Mouse (Mus musculus): ENCODE results near the gene Capn7. TPM values are rescaled to one million over a fixed set of nuclear protein-coding genes. Genes with fewer than 3 reads are reported as not detected.

The Capn7 gene
- polyA plus RNA-seq, 1 experiment from 2014 or later: 29.4 TPM

Other genes with a start within 250 kb of the Capn7 start
- gene Smim4, start 207.7 kb upstream of the Capn7 start, polyA plus RNA-seq (2016; fragmentation: Nextera tagmentation; extraction: Ambion mirVana): 67.8 and 74.2 TPM in 2 replicates
- gene Nt5dc2, start 205.6 kb upstream of the Capn7 start, polyA plus RNA-seq (2016; fragmentation: Nextera tagmentation; extraction: Ambion mirVana): 610 and 619 TPM in 2 replicates
- gene Stab1, start 168.0 kb upstream of the Capn7 start, polyA plus RNA-seq (2016; fragmentation: Nextera tagmentation; extraction: Ambion mirVana): 23.0 and 25.7 TPM in 2 replicates
- 1.5 and 4.3 TPM in 2 replicates for gene Tnnc1, start 128.3 kb upstream of the Capn7 start, polyA plus RNA-seq (2016; fragmentation: Nextera tagmentation; extraction: Ambion mirVana)
- gene Nisch, start 119.7 kb upstream of the Capn7 start, polyA plus RNA-seq (2016; fragmentation: Nextera tagmentation; extraction: Ambion mirVana): 432 and 459 TPM in 2 replicates
- gene Sema3g, start 118.8 kb upstream of the Capn7 start, polyA plus RNA-seq (2016; fragmentation: Nextera tagmentation; extraction: Ambion mirVana): 0.78 and 0.91 TPM in 2 replicates
- 12.7 and 13.1 TPM in 2 replicates for gene Phf7, start 85.3 kb upstream of the Capn7 start, polyA plus RNA-seq (2016; fragmentation: Nextera tagmentation; extraction: Ambion mirVana)
- 121 and 137 TPM in 2 replicates for gene Bap1, start 85.2 kb upstream of the Capn7 start, polyA plus RNA-seq (2016; fragmentation: Nextera tagmentation; extraction: Ambion mirVana)
- gene Dnah1, start 12.7 kb upstream of the Capn7 start, polyA plus RNA-seq (2016; fragmentation: Nextera tagmentation; extraction: Ambion mirVana): 6.2 and 7.1 TPM in 2 replicates
- gene Sh3bp5, start 99.4 kb downstream of the Capn7 start, polyA plus RNA-seq (2016; fragmentation: Nextera tagmentation; extraction: Ambion mirVana): 19.3 and 23.7 TPM in 2 replicates
- gene Eaf1, start 157.8 kb downstream of the Capn7 start, polyA plus RNA-seq (2016; fragmentation: Nextera tagmentation; extraction: Ambion mirVana): 19.3 and 25.1 TPM in 2 replicates
- 62.3 and 80.7 TPM in 2 replicates for gene Mettl6, start 158.4 kb downstream of the Capn7 start, polyA plus RNA-seq (2016; fragmentation: Nextera tagmentation; extraction: Ambion mirVana)